Comparison of ENCODE assay signal across 8 mouse cellular contexts in genomic region chr19:7039088-7039720, GRCm38 (mm10). TPM values are rescaled to one million over a fixed set of nuclear protein-coding genes. Genes with fewer than 3 reads are reported as not detected.
DNase-seq lines count a peak whose midpoint lies in the region; ATAC-seq and TF ChIP-seq lines count a peak whose summit lies in the region.

No protein-coding gene starts in this region.

- WGBS in forebrain, embryonic 16.5 days: under 1% methylated on average over 35 of the region's 35 CpGs
- 2% methylated on average over 30 of the region's 35 CpGs for WGBS in hindbrain, embryonic 12.5 days
- WGBS in spleen, adult 2 months: 2% methylated on average over 35 of the region's 35 CpGs

- H3K4me3 ChIP-seq in forebrain, embryonic 16.5 days (replicated peaks; ENCODE audit: low read length): peak overlapping the region; percentile 98
- H3K4me3 ChIP-seq in hindbrain, embryonic 12.5 days: peak overlapping the region; percentile 94
- H3K4me3 ChIP-seq in left cerebral cortex, adult 2 months: peak overlapping the region; percentile 88
- peak overlapping the region; percentile 70 for H3K4me3 ChIP-seq in spleen, adult 2 months (ENCODE audit: extremely low read depth, insufficient read depth, insufficient read length)

- peak; percentile 81 for DNase-seq in heart, adult 11 months
- no peak for DNase-seq in heart, postnatal 25 days (ENCODE audit: low spot score)
- peak; percentile 54 for DNase-seq in c-Kit-positive CD71-positive TER-119-negative erythroid progenitor cells, embryonic 14.5 days (ENCODE audit: low read depth)
- DNase-seq in left cerebral cortex, adult 2 months (ENCODE audit: extremely low spot score in 1 of 2, low spot score in 2 of 2): peak in 1 of 2 experiments; percentile 50
- DNase-seq in spleen, adult 2 months (ENCODE audit: low read depth in 1 of 2, low spot score in 2 of 2): peak in 1 of 2 experiments; percentile 51

- H3K4me1 ChIP-seq in forebrain, embryonic 16.5 days (replicated peaks; ENCODE audit: control insufficient read depth, insufficient read depth, low read length): peaks cover 29% of the 10 kb centered on the region
- H3K4me1 ChIP-seq in hindbrain, embryonic 12.5 days: peaks cover 27% of the 10 kb centered on the region
- H3K4me1 ChIP-seq in spleen, adult 2 months (ENCODE audit: control insufficient read depth, insufficient read depth, insufficient read length): peaks cover 10% of the 10 kb centered on the region

- ATAC-seq in forebrain, embryonic 16.5 days: peak; percentile 0; the same call in 1 of the 2 replicates
- ATAC-seq in hindbrain, embryonic 12.5 days (ENCODE audit: low FRiP score): peak; percentile 26
- peak; percentile 12; the same call in 1 of the 2 replicates for ATAC-seq in megakaryocyte progenitor cell, adult 5-6 weeks (replicated peaks; ENCODE audit: poor library complexity)

- peak overlapping the region; percentile 93 for H3K4me2 ChIP-seq in forebrain, embryonic 16.5 days (ENCODE audit: low read length)
- peak overlapping the region; percentile 61 for H3K4me2 ChIP-seq in hindbrain, embryonic 12.5 days (replicated peaks)

- H3K9ac ChIP-seq in forebrain, embryonic 16.5 days (replicated peaks; ENCODE audit: low read depth, low read length): peak overlapping the region; percentile 96
- H3K9ac ChIP-seq in hindbrain, embryonic 12.5 days: peak overlapping the region; percentile 96

- no peak for TF ChIP-seq CTCF in left cerebral cortex, adult 2 months (IDR thresholded peaks at IDR 0.05)
- no peak for TF ChIP-seq CTCF in spleen, adult 2 months (IDR thresholded peaks at IDR 0.05; ENCODE audit: extremely low read depth, insufficient read depth, insufficient read length, insufficient replicate concordance)

- H3K27me3 ChIP-seq in forebrain, embryonic 16.5 days (replicated peaks; ENCODE audit: control insufficient read depth, insufficient read depth, low read length): no peaks in the 10 kb centered on the region
- no peaks in the 10 kb centered on the region for H3K27me3 ChIP-seq in hindbrain, embryonic 12.5 days
- no peaks in the 10 kb centered on the region for H3K27me3 ChIP-seq in spleen, adult 2 months (ENCODE audit: control insufficient read depth, insufficient read depth, low read length)

- no peaks in the 10 kb centered on the region for H3K9me3 ChIP-seq in forebrain, embryonic 16.5 days (ENCODE audit: control insufficient read depth, low read length)
- no peaks in the 10 kb centered on the region for H3K9me3 ChIP-seq in hindbrain, embryonic 12.5 days (replicated peaks)

- intact Hi-C loops in heart, postnatal 25 days (cut with DNase I): loop anchor here (5.0 kb wide), 1 partner anchor 42 kb away; the partner anchor contains the start of genes Nudt22 and Trpt1
- intact Hi-C loops in left cerebral cortex, adult 2 months (cut with DNase I): loop anchor here (5.0 kb wide), 1 partner anchor 117 kb away; the partner anchor contains the start of gene Esrra

- peaks cover 7% of the 10 kb centered on the region for H3K36me3 ChIP-seq in forebrain, embryonic 16.5 days (ENCODE audit: control insufficient read depth, insufficient read depth)
- peaks cover 12% of the 10 kb centered on the region for H3K36me3 ChIP-seq in hindbrain, embryonic 12.5 days
- H3K36me3 ChIP-seq in spleen, adult 2 months (ENCODE audit: control insufficient read depth, insufficient read depth, low read length): peaks cover 7% of the 10 kb centered on the region

- no peak for TF ChIP-seq POLR2A in spleen, adult 2 months (IDR thresholded peaks at IDR 0.05; ENCODE audit: low read depth, low read length)

- peak overlapping the region; percentile 91 for H3K27ac ChIP-seq in forebrain, embryonic 16.5 days (ENCODE audit: low read length)
- peak overlapping the region; percentile 91 for H3K27ac ChIP-seq in hindbrain, embryonic 12.5 days
- H3K27ac ChIP-seq in left cerebral cortex, adult 2 months: peak overlapping the region; percentile 75
- peak overlapping the region; percentile 69 for H3K27ac ChIP-seq in spleen, adult 2 months (ENCODE audit: insufficient read depth, low read length)

RNA-seq across cellular contexts. Expression of gene Stip1, which starts 0.6 kb away (rescaled TPM):
- 100 to 1,000 TPM; 110 to 129 TPM for total RNA-seq in heart, postnatal 25 days (2021)
- 246 and 247 TPM in 2 replicates for polyA plus RNA-seq in forebrain, embryonic 16.5 days (2015; fragmentation: Nextera tagmentation; extraction: Ambion mirVana)
- polyA plus RNA-seq in hindbrain, embryonic 12.5 days (2016; fragmentation: Nextera tagmentation; extraction: Ambion mirVana): 267 and 269 TPM in 2 replicates
- 100 to 1,000 TPM; 198 to 205 TPM for total RNA-seq in left cerebral cortex, adult 2 months (2021)
- total RNA-seq in megakaryocyte progenitor cell, adult 5-6 weeks (2015): 197 and 204 TPM in 2 replicates
- 244 and 250 TPM in 2 replicates for total RNA-seq in megakaryocyte progenitor cell, adult 5-6 weeks (2017)
- polyA plus RNA-seq in spleen, adult 2 months (2012; rRNA removed): 27.4 and 31.3 TPM in 2 replicates

RNA-seq across cellular contexts. Expression of gene Macrod1, which starts 17.4 kb away (rescaled TPM):
- 100 to 1,000 TPM; 240 to 243 TPM for total RNA-seq in heart, postnatal 25 days (2021)
- polyA plus RNA-seq in forebrain, embryonic 16.5 days (2015; fragmentation: Nextera tagmentation; extraction: Ambion mirVana): 4.0 and 5.3 TPM in 2 replicates
- 5.6 TPM in 2 replicates for polyA plus RNA-seq in hindbrain, embryonic 12.5 days (2016; fragmentation: Nextera tagmentation; extraction: Ambion mirVana)
- total RNA-seq in left cerebral cortex, adult 2 months (2021): 10 to 100 TPM; 13.3 to 15.7 TPM
- 12.7 and 17.6 TPM in 2 replicates for total RNA-seq in megakaryocyte progenitor cell, adult 5-6 weeks (2015)
- 0.68 and 3.7 TPM in 2 replicates for total RNA-seq in megakaryocyte progenitor cell, adult 5-6 weeks (2017)
- 13.4 and 17.9 TPM in 2 replicates for polyA plus RNA-seq in spleen, adult 2 months (2012; rRNA removed)

RNA-seq across cellular contexts. Expression of gene Fermt3, which starts 19.9 kb away (rescaled TPM):
- 1 to 10 TPM; 4.4 to 4.7 TPM for total RNA-seq in heart, postnatal 25 days (2021)
- polyA plus RNA-seq in forebrain, embryonic 16.5 days (2015; fragmentation: Nextera tagmentation; extraction: Ambion mirVana): 3.3 and 3.8 TPM in 2 replicates
- polyA plus RNA-seq in hindbrain, embryonic 12.5 days (2016; fragmentation: Nextera tagmentation; extraction: Ambion mirVana): 6.3 and 6.5 TPM in 2 replicates
- 1 to 10 TPM; 3.6 to 4.8 TPM for total RNA-seq in left cerebral cortex, adult 2 months (2021)
- 63.8 and 78.7 TPM in 2 replicates for total RNA-seq in megakaryocyte progenitor cell, adult 5-6 weeks (2015)
- total RNA-seq in megakaryocyte progenitor cell, adult 5-6 weeks (2017): 216 and 225 TPM in 2 replicates
- polyA plus RNA-seq in spleen, adult 2 months (2012; rRNA removed): 194 and 240 TPM in 2 replicates

RNA-seq across cellular contexts. Expression of gene Trpt1, which starts 43.3 kb away (rescaled TPM):
- 10 to 100 TPM; 23.1 to 24.0 TPM for total RNA-seq in heart, postnatal 25 days (2021)
- 12.5 and 17.9 TPM in 2 replicates for polyA plus RNA-seq in forebrain, embryonic 16.5 days (2015; fragmentation: Nextera tagmentation; extraction: Ambion mirVana)
- 8.7 and 12.6 TPM in 2 replicates for polyA plus RNA-seq in hindbrain, embryonic 12.5 days (2016; fragmentation: Nextera tagmentation; extraction: Ambion mirVana)
- total RNA-seq in left cerebral cortex, adult 2 months (2021): 10 to 100 TPM; 18.8 to 19.6 TPM
- total RNA-seq in megakaryocyte progenitor cell, adult 5-6 weeks (2015): 1.4 and 2.2 TPM in 2 replicates
- 0.08 and 0.81 TPM in 2 replicates for total RNA-seq in megakaryocyte progenitor cell, adult 5-6 weeks (2017)
- 4.7 and 6.4 TPM in 2 replicates for polyA plus RNA-seq in spleen, adult 2 months (2012; rRNA removed)

RNA-seq across cellular contexts. Expression of gene Nudt22, which starts 43.3 kb away (rescaled TPM):
- 10 to 100 TPM; 26.9 to 27.9 TPM for total RNA-seq in heart, postnatal 25 days (2021)
- 15.5 and 16.0 TPM in 2 replicates for polyA plus RNA-seq in forebrain, embryonic 16.5 days (2015; fragmentation: Nextera tagmentation; extraction: Ambion mirVana)
- 20.1 and 20.2 TPM in 2 replicates for polyA plus RNA-seq in hindbrain, embryonic 12.5 days (2016; fragmentation: Nextera tagmentation; extraction: Ambion mirVana)
- 10 to 100 TPM; 15.8 to 16.8 TPM for total RNA-seq in left cerebral cortex, adult 2 months (2021)
- total RNA-seq in megakaryocyte progenitor cell, adult 5-6 weeks (2015): 10.6 and 18.9 TPM in 2 replicates
- 7.7 and 13.3 TPM in 2 replicates for total RNA-seq in megakaryocyte progenitor cell, adult 5-6 weeks (2017)
- polyA plus RNA-seq in spleen, adult 2 months (2012; rRNA removed): 19.4 and 26.5 TPM in 2 replicates

Comparison
In these comparisons a context has a peak if more than half of its experiments do, and no peak if none do; other contexts are left out.
1. RNA of gene Macrod1, which starts 17.4 kb away (total RNA-seq): 240 to 243 TPM in heart, postnatal 25 days; 0.68 to 17.6 TPM in megakaryocyte progenitor cell, adult 5-6 weeks and 13.3 to 15.7 TPM in left cerebral cortex, adult 2 months; every median in the first group is over 10 times any median in the second.
2. RNA of gene Fermt3, which starts 19.9 kb away (total RNA-seq): 63.8 to 225 TPM in megakaryocyte progenitor cell, adult 5-6 weeks; 3.6 to 4.8 TPM in left cerebral cortex, adult 2 months and 4.4 to 4.7 TPM in heart, postnatal 25 days; every median in the first group is over 10 times any median in the second.
3. Peak in every context shown above with its lines, with median percentiles within 50 percentile points of each other: ATAC-seq, H3K27ac ChIP-seq and H3K4me3 ChIP-seq.